Mouse (Mus musculus) myocyte (in vitro differentiated cells): ENCODE data around the gene Ssrp1.

Experiments
- MYOD1 ChIP-seq, 3 experiments: IDR thresholded peaks; one replicate each; pipeline ENCODE4 v1.6.1; 2011; ENCODE audit warnings: control low read depth in 2 of 3, low read depth in 2 of 3, mild to moderate bottlenecking in 2 of 3, moderate library complexity in 1 of 3; ENCODE audit not compliant: insufficient read length in 2 of 3, control insufficient read depth in 1 of 3
- MYOG ChIP-seq, 3 experiments: IDR thresholded peaks; one replicate each; pipeline ENCODE4 v1.6.1; 2011; ENCODE audit warnings: control low read depth in 2 of 3, low read depth in 2 of 3, mild to moderate bottlenecking in 2 of 3; ENCODE audit not compliant: insufficient read length in 2 of 3, control insufficient read depth in 1 of 3, insufficient read depth in 1 of 3
- POLR2A ChIP-seq: IDR thresholded peaks from one replicate; pipeline ENCODE4 v1.6.1; 2011; ENCODE audit warnings: low read depth, mild to moderate bottlenecking, control low read depth, moderate library complexity; ENCODE audit not compliant: insufficient read length

DNA sequence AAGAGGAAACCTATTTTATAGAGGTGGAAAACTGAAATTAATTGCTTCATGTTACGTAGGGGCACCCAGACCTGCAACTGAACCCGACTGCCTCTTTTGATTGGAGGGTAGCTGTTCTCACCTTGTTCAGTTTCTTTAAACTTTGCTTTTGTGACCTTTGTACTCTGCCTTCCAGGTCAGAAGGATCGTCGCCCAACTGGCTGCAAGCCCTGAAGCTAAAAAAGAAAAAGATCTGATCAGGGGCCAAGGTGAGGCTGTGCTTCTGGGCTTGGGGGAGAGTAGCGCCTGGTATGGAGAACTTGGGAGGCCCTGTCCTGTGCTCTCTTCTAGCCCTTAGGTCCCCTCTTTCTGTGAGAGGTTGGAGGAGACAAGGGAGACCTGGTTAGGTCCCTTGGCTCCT is 34.9 kb downstream of the Ssrp1 start:
- TF ChIP-seq POLR2A (no peak), MYOD1 (IDR thresholded peaks at IDR 0.05; ENCODE audit: control insufficient read depth in 1 of 3, insufficient read length in 2 of 3, low read depth in 2 of 3) (no peak), MYOG (IDR thresholded peaks at IDR 0.05; ENCODE audit: control insufficient read depth in 1 of 3, insufficient read depth in 1 of 3, insufficient read length in 2 of 3, low read depth in 2 of 3) (no peak)
